Mouse (Mus musculus) embryo, embryonic 11 days (tissue): ENCODE data around the gene Ldlrad3.

Source experiments
- DNase-seq: peaks from one replicate; pipeline ENCODE4 v3.0.0-alpha.2; 2015

Gene Ldlrad3

GRCm38 (mm10) chr2:102185069-102185950, 875 bp downstream of the Ldlrad3 start:
- peak; percentile 69 for DNase-seq

- no peak for DNase-seq
Measured at GRCm38 (mm10) chr2:102183720-102184480, 2.3 kb downstream of the Ldlrad3 start.

- no peak for DNase-seq
Measured at GRCm38 (mm10) chr2:102181459-102181858, 4.7 kb downstream of the Ldlrad3 start.

GRCm38 (mm10) chr2:102176434-102176772, 9.8 kb downstream of the Ldlrad3 start:
- no peak for DNase-seq

GRCm38 (mm10) chr2:102175741-102176433, 10.3 kb downstream of the Ldlrad3 start:
- no peak for DNase-seq

- DNase-seq = no peak
Measured at GRCm38 (mm10) chr2:102172458-102172857, 13.7 kb downstream of the Ldlrad3 start.

- peak; percentile 56 for DNase-seq
Measured at GRCm38 (mm10) chr2:102166550-102167325, 19.4 kb downstream of the Ldlrad3 start.

GRCm38 (mm10) chr2:102163106-102163505, 23.1 kb downstream of the Ldlrad3 start:
- DNase-seq = no peak

GRCm38 (mm10) chr2:102157555-102157954, 28.6 kb downstream of the Ldlrad3 start:
- DNase-seq = no peak

GRCm38 (mm10) chr2:102157010-102157409, 29.2 kb downstream of the Ldlrad3 start:
- DNase-seq = no peak

- DNase-seq = no peak
Measured at GRCm38 (mm10) chr2:102156460-102156859, 29.7 kb downstream of the Ldlrad3 start.

- no peak for DNase-seq
Measured at GRCm38 (mm10) chr2:102155306-102156015, 30.7 kb downstream of the Ldlrad3 start.

GRCm38 (mm10) chr2:102154771-102155211, 31.4 kb downstream of the Ldlrad3 start:
- DNase-seq = no peak

GRCm38 (mm10) chr2:102154328-102154727, 31.9 kb downstream of the Ldlrad3 start:
- DNase-seq = no peak

GRCm38 (mm10) chr2:102153516-102153915, 32.7 kb downstream of the Ldlrad3 start:
- DNase-seq = no peak

- DNase-seq = no peak
Measured at GRCm38 (mm10) chr2:102152851-102153250, 33.3 kb downstream of the Ldlrad3 start.

GRCm38 (mm10) chr2:102149058-102149457, 37.1 kb downstream of the Ldlrad3 start:
- DNase-seq = no peak

GRCm38 (mm10) chr2:102148093-102148492, 38.1 kb downstream of the Ldlrad3 start:
- no peak for DNase-seq

- no peak for DNase-seq
Measured at GRCm38 (mm10) chr2:102147561-102147960, 38.6 kb downstream of the Ldlrad3 start.

- DNase-seq = no peak
Measured at GRCm38 (mm10) chr2:102146386-102146785, 39.8 kb downstream of the Ldlrad3 start.

GRCm38 (mm10) chr2:102145036-102145435, 41.1 kb downstream of the Ldlrad3 start:
- DNase-seq = no peak

- DNase-seq = no peak
Measured at GRCm38 (mm10) chr2:102144311-102144710, 41.9 kb downstream of the Ldlrad3 start.
